Mouse (Mus musculus): ENCODE data around the gene Igf2bp1.

DNA sequence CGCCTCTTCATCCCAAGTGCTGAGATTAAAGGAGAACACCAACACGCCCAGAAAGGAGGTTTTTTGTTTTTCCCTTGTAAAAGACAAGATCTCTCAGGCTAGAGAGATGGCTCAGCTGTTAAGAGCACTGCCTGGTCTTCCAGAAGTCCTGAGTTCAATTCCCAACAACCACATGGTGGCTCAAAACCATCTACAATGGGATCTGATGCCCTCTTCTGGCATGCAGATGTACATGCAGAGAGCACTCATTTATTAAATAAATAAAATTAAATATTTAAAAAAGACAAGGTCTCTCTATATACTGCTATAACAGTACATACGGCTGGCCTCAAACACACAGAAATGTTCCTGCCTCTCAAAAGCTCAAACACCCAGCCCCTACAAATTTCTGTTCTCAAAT, 27.3 kb downstream of the Igf2bp1 start:
- TF ChIP-seq CTCF (IDR thresholded peaks at IDR 0.05; ENCODE audit: insufficient read depth, low read depth, low read length) (no peak), POLR2A (IDR thresholded peaks at IDR 0.05; ENCODE audit: insufficient read depth, low read depth, low read length) (no peak)
